Mouse (Mus musculus): ENCODE measurements around the gene Mtfr2.

- TF ChIP-seq GATA2 (IDR thresholded peaks at IDR 0.05; ENCODE audit: borderline replicate concordance, low read depth, low read length), result no peak
- TF ChIP-seq CTCF (IDR thresholded peaks at IDR 0.05; ENCODE audit: low read depth, low read length), result no peak
Observed at GRCm38 (mm10) chr10:20310969-20311769, 36.4 kb upstream of the Mtfr2 start.
